Mouse (Mus musculus) A20 (cell line): ENCODE measurements around the gene Lce3b.

Source experiments
- DNase-seq: peaks from one replicate; pipeline ENCODE4 v3.0.0-alpha.2; 2011; ENCODE audit warnings: low read depth, low spot score

The Lce3b gene

DNA sequence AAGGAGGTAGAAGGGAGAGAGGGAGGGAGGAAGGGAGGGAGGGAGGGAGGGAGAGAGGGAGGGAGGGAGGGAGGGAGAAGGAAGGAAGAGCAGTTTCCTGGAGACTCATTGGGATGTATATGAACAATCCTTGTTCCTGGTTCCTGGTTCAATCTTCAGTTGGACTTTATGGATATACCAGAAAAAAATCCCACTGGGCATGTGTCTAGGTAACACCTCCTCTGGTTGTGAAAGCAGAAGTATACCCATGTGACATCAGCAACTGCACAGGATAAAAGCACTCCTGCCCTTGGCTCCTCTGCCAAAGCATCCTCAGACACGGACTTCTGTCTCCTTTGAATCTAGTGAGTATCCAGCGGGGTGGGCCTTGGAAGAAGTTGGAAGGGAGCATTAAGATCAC, at the start of gene Lce3b:
TSS of gene Lce3b (plus strand) at position 301 of the 400 bp plus-strand sequence.
- DNase-seq, result no peak

GRCm38 (mm10) chr3:92894063-92894462, 38.7 kb upstream of the Lce3b start:
- no peak for DNase-seq

- DNase-seq, result no peak
These were observed 38.3 kb upstream of the Lce3b start for GRCm38 (mm10) chr3:92894489-92894888.

GRCm38 (mm10) chr3:92902992-92903391, 29.8 kb upstream of the Lce3b start:
- DNase-seq, result peak; percentile 7

DNA sequence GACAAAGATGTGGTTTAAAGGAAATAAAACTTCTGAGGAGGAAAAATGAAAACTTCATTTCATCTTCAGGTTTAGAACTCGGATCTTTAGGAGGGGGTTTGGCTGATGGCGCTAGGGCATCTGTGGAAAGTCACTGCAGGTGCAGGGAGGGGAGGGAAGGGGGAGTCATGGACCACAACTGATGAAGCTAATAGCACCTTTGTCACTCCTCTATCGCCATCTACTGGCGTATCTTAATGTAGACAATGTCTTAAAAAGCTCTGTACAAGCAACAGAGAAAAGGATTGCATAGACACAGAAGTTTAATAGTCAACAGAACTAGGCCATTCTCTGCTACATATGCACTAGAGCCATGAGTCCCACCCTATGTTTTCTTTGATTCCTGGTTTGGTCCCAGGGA, 29.1 kb upstream of the Lce3b start:
- DNase-seq, result no peak

GRCm38 (mm10) chr3:92905182-92905581, 27.6 kb upstream of the Lce3b start:
- no peak for DNase-seq

DNA sequence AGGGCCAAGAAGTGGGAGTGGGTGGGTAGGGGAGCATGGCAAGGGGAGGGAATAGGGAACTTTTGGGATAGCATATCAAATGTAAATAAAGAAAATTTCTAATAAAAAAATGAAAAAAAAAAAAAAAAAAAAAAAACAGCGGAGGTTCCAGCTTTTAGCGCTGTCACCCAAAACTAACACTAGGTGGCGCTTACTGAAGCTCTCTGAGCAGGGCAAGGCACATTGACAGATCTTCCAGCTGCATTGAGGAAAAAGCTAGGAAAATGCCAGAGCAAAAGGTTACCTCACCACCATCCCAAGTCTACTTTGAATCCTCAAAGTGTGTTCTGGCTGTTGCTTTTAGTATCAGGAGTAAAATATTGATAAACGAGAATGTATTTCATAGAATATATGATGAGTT, 25.2 kb upstream of the Lce3b start:
- no peak for DNase-seq

- no peak for DNase-seq
These were observed 12.4 kb upstream of the Lce3b start for GRCm38 (mm10) chr3:92920364-92920763.

DNA sequence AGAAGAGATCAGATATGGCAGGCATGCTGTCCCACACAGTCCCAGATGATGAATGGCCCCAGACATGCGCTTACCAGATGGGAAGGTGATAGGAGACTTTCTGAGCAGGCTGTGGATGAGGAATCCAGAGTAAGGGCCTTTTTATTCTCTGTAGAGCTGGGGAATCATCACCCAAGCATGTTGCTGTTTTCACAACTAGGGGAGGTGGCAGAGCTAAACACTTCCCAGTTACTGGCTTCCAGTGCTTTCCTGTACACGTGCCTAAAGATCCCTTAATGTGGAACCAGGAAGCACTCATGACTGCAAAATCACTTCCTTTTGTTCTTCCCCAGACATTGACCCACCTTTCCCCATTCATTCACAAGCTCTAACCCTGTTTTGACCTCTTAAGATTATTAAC, 6.6 kb upstream of the Lce3b start, which contains the start of gene Lce3a:
TSS of gene Lce3a (minus strand) at position 101 of the 400 bp plus-strand sequence.
- DNase-seq, result no peak

- no peak for DNase-seq
These were observed 11.4 kb downstream of the Lce3b start, which contains the start of gene Lce3c for GRCm38 (mm10) chr3:92944186-92944585. TSS of gene Lce3c (plus strand) at chr3:92944486.

GRCm38 (mm10) chr3:92957090-92957489, 24.3 kb downstream of the Lce3b start, which contains the start of gene Lce3d:
TSS of gene Lce3d (plus strand) at chr3:92957390.
- DNase-seq, result no peak

GRCm38 (mm10) chr3:92966761-92967160, 34.0 kb downstream of the Lce3b start, which contains the start of gene Lce3e:
TSS of gene Lce3e (plus strand) at chr3:92967061.
- no peak for DNase-seq

- DNase-seq, result no peak
These were observed 45.7 kb downstream of the Lce3b start for GRCm38 (mm10) chr3:92978484-92978883.
